Mouse (Mus musculus) urinary bladder, postnatal 25 days (tissue): ENCODE results near the gene Smco1.

Experiments used
- DNase-seq: peaks from one replicate; pipeline ENCODE4 v3.0.0; 2022; ENCODE audit warnings: low spot score

Smco1 gene

DNA sequence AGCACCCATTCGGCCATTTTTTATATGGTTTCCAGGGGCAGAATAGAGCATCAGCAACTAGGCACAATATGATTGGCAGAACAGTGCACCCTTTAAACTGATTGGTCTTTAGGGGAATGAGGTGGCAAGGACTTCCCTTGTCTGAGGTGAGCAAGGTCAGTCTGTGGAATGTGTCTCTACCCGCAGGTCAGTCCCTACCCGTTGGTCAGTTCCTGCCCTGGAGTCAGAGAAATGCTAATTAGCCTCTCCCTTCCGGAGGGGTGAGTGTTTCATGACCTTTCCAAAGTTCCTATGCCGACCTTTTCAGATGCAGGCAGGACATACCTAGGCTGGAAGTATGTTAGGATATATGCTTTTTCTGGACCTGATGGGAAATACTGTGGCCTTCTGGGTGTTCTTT is 41.1 kb downstream of the Smco1 start:
- no peak for DNase-seq

DNA sequence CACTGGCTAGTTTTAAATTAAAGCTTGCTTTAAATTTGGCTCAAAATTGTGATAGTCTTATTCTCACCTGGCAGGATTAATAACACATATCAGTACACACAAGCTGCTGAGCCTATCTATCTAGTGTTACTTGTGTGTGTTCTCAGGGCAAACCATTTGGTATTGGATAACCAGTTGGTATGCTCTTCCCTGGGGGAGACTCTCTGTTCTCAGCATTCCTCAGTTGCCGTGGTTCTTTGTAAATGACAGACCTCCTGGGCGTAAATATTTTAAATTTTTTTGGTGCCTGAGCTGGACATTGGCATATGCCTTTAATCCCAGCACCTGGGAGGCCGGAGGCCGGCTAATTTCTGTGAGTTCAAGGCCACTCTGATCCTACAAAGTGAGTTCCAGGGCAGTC is 41.6 kb downstream of the Smco1 start:
- DNase-seq: no peak

DNA sequence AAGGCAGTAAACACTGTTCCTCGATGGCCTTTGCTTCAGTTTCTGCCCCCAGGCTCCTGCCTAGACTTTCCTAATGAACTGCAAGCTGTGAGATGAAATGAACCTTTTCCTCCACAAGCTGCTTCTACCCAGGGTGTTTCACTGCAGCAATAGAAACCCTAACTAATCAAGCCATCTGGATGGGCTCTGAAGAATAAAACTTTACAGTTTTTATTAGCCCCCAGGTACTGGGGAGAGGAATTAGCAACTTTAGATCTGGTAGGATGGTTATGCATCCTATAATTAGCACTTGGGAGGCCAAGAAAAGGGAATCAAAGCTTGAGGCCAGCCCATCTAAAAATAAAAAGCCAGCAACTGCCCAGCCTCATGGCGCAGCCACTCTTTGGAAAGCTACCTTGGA is 45.3 kb downstream of the Smco1 start:
- no peak for DNase-seq

DNA sequence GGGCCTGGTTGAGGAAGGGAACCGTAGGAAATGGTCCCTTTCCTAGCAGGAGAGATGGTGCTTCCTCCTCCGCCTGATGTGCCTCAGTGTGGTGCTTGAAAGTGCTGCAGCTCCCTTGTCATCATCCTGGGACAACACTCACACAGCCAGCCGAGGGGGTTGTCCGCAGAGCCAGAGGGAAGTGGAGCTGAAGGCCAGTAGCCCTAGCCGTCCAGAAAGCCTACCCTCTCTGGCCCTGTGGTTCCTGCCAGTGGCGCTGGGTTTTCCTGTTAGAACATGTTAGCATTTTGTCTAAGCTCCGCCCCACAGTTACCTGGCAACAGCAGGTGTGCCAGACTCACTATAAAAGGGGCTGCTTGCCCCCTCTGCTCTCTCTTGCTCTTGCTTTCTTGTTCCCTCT is 52.7 kb downstream of the Smco1 start:
- DNase-seq: no peak
